9 mouse cellular contexts compared by ENCODE assay signal in genomic region chr14:54152485-54153235, GRCm38 (mm10).
DNase-seq lines count a peak whose midpoint lies in the region; ATAC-seq and TF ChIP-seq lines count a peak whose summit lies in the region.
"Had no signal": no experiment of that assay in that cellular context is flagged by ENCODE, and none has a peak within 500 bp of the region (broad histone marks: within the 10 kb centered on the region; RNA-seq: fewer than 3 reads in every experiment).

No protein-coding gene starts in this region.

- ATAC-seq in G1E (ENCODE audit: extremely low read depth, insufficient number of reproducible peaks, low FRiP score, poor library complexity, severe bottlenecking) = no peak
- ATAC-seq in monocyte, adult 5-6 weeks (replicated peaks; ENCODE audit: insufficient number of reproducible peaks, low FRiP score, low TSS enrichment, poor library complexity, severe bottlenecking) = no peak

- DNase-seq in G1E (ENCODE audit: low spot score) = peak; percentile 26
- peak; percentile 39 for DNase-seq in adrenal gland, adult 8-10 months
- peak; percentile 65 for DNase-seq in embryo, embryonic 9.5 days (ENCODE audit: extremely low spot score)
- peak; percentile 73 to 82 for DNase-seq in heart, postnatal 36 days
- peak; percentile 67 to 69 for DNase-seq in layer of hippocampus, postnatal 10 days (ENCODE audit: low spot score in 2 of 2)
- DNase-seq in lung, postnatal 10 days = peak; percentile 86
- peak; percentile 39 to 85 for DNase-seq in spleen, postnatal 10 days (ENCODE audit: low spot score in 2 of 2)

- intact Hi-C loops in heart, postnatal 36 days (cut with DNase I) = loop anchor here (1.0 to 2.0 kb wide), 3 partner anchors 44 to 272 kb away; no protein-coding TSS in a partner anchor

- H3K4me1 ChIP-seq in G1E (ENCODE audit: insufficient read depth, low read depth, low read length) = peaks cover 39% of the 10 kb centered on the region
- H3K4me1 ChIP-seq: hindbrain, embryonic 15.5 days had no signal

- peaks cover 71% of the 10 kb centered on the region for H3K27me3 ChIP-seq in G1E (ENCODE audit: insufficient read depth, low read length)
- H3K27me3 ChIP-seq: hindbrain, embryonic 15.5 days had no signal

- peak; percentile 24; the same call in 1 of the 2 replicates for TF ChIP-seq CTCF in G1E (IDR thresholded peaks at IDR 0.05; ENCODE audit: low read depth, low read length)

- H3K4me3 ChIP-seq in G1E (ENCODE audit: low read depth, low read length) = no peak overlapping the region
- H3K4me3 ChIP-seq: hindbrain, embryonic 15.5 days had no signal

- no peaks in the 10 kb centered on the region for H3K36me3 ChIP-seq in G1E (replicated peaks)
- H3K36me3 ChIP-seq: hindbrain, embryonic 15.5 days had no signal

- no peaks in the 10 kb centered on the region for H3K9me3 ChIP-seq in G1E (replicated peaks)
- H3K9me3 ChIP-seq: hindbrain, embryonic 15.5 days had no signal

Comparison
In these comparisons a context has a peak if more than half of its experiments do, and no peak if none do; other contexts are left out.
1. DNase-seq: peak in every context shown above with its lines; median percentile 86 in lung, postnatal 10 days; 78 in heart, postnatal 36 days; 68 in layer of hippocampus, postnatal 10 days; 65 in embryo, embryonic 9.5 days; 62 in spleen, postnatal 10 days; 39 in adrenal gland, adult 8-10 months; 26 in G1E.